Mouse (Mus musculus): ENCODE measurements around the gene Trmt112. TPM values are rescaled to one million over a fixed set of nuclear protein-coding genes. Genes with fewer than 3 reads are reported as not detected.

The Trmt112 gene
- polyA plus RNA-seq (2015; fragmentation: Nextera tagmentation; extraction: Ambion mirVana) = 97.2 and 142 TPM in 2 replicates

GRCm38 (mm10) chr19:6909507-6910289, at the start of gene Trmt112, which contains the start of gene Prdx5:
TSS of gene Trmt112 (plus strand) at chr19:6909698.
TSS of gene Prdx5 (minus strand) at chr19:6910106.

GRCm38 (mm10) chr19:6921647-6922567, 12.4 kb downstream of the Trmt112 start, which contains the start of gene Esrra:
TSS of gene Esrra (minus strand) at chr19:6921813.

GRCm38 (mm10) chr19:6925307-6925573, 15.7 kb downstream of the Trmt112 start, which contains the start of gene Catsperz:
TSS of gene Catsperz (minus strand) at chr19:6925380.

GRCm38 (mm10) chr19:6934195-6934977, 24.9 kb downstream of the Trmt112 start, which contains the start of gene Kcnk4:
TSS of gene Kcnk4 (minus strand) at chr19:6934515.

GRCm38 (mm10) chr19:6941372-6942248, 32.1 kb downstream of the Trmt112 start, which contains the start of gene Bad:
TSS of gene Bad (plus strand) at chr19:6941861.

GRCm38 (mm10) chr19:6942249-6942691, 32.8 kb downstream of the Trmt112 start, which contains the start of gene Gpr137:
TSS of gene Gpr137 (minus strand) at chr19:6942480.

Small RNA genes lying within 50 kb of the gene (microRNA-seq; reads per million reads assigned to microRNA genes)
- gene Mir6990 (ENCODE audit: borderline replicate concordance, insufficient number of aligned reads) = not detected

Other genes with a start within 250 kb of the Trmt112 start
- gene Rps6ka4, start 69.1 kb upstream of the Trmt112 start, polyA plus RNA-seq (2015; fragmentation: Nextera tagmentation; extraction: Ambion mirVana) = 14.0 and 22.7 TPM in 2 replicates
- gene Ccdc88b, start 51.5 kb upstream of the Trmt112 start, polyA plus RNA-seq (2015; fragmentation: Nextera tagmentation; extraction: Ambion mirVana) = 0.80 and 0.82 TPM in 2 replicates
- gene Prdx5, start 408 bp downstream of the Trmt112 start, polyA plus RNA-seq (2015; fragmentation: Nextera tagmentation; extraction: Ambion mirVana) = 373 and 481 TPM in 2 replicates
- gene Esrra, start 12.1 kb downstream of the Trmt112 start, polyA plus RNA-seq (2015; fragmentation: Nextera tagmentation; extraction: Ambion mirVana) = 11.7 and 11.8 TPM in 2 replicates
- gene Catsperz, start 15.7 kb downstream of the Trmt112 start, polyA plus RNA-seq (2015; fragmentation: Nextera tagmentation; extraction: Ambion mirVana) = 1.5 and 5.6 TPM in 2 replicates
- 0.55 and 0.68 TPM in 2 replicates for gene Kcnk4, start 24.8 kb downstream of the Trmt112 start, polyA plus RNA-seq (2015; fragmentation: Nextera tagmentation; extraction: Ambion mirVana)
- 117 and 144 TPM in 2 replicates for gene Bad, start 32.2 kb downstream of the Trmt112 start, polyA plus RNA-seq (2015; fragmentation: Nextera tagmentation; extraction: Ambion mirVana)
- gene Gpr137, start 32.8 kb downstream of the Trmt112 start, polyA plus RNA-seq (2015; fragmentation: Nextera tagmentation; extraction: Ambion mirVana) = 36.1 and 50.1 TPM in 2 replicates
- 140 and 156 TPM in 2 replicates for gene Ppp1r14b, start 65.3 kb downstream of the Trmt112 start, polyA plus RNA-seq (2015; fragmentation: Nextera tagmentation; extraction: Ambion mirVana)
- gene Plcb3, start 66.8 kb downstream of the Trmt112 start, polyA plus RNA-seq (2015; fragmentation: Nextera tagmentation; extraction: Ambion mirVana) = 19.9 and 25.4 TPM in 2 replicates
- 128 and 174 TPM in 2 replicates for gene Fkbp2, start 70.8 kb downstream of the Trmt112 start, polyA plus RNA-seq (2015; fragmentation: Nextera tagmentation; extraction: Ambion mirVana)
- 32.8 and 49.2 TPM in 2 replicates for gene Vegfb, start 78.0 kb downstream of the Trmt112 start, polyA plus RNA-seq (2015; fragmentation: Nextera tagmentation; extraction: Ambion mirVana)
- 30.8 and 47.0 TPM in 2 replicates for gene Dnajc4, start 82.9 kb downstream of the Trmt112 start, polyA plus RNA-seq (2015; fragmentation: Nextera tagmentation; extraction: Ambion mirVana)
- gene Nudt22, start 86.4 kb downstream of the Trmt112 start, polyA plus RNA-seq (2015; fragmentation: Nextera tagmentation; extraction: Ambion mirVana) = 33.0 and 55.2 TPM in 2 replicates
- 10.4 and 13.5 TPM in 2 replicates for gene Trpt1, start 86.4 kb downstream of the Trmt112 start, polyA plus RNA-seq (2015; fragmentation: Nextera tagmentation; extraction: Ambion mirVana)
- gene Fermt3, start 109.8 kb downstream of the Trmt112 start, polyA plus RNA-seq (2015; fragmentation: Nextera tagmentation; extraction: Ambion mirVana) = 8.6 and 12.4 TPM in 2 replicates
- gene Stip1, start 130.3 kb downstream of the Trmt112 start, polyA plus RNA-seq (2015; fragmentation: Nextera tagmentation; extraction: Ambion mirVana) = 63.4 and 96.8 TPM in 2 replicates
- 20.7 and 38.8 TPM in 2 replicates for gene Macrod1, start 147.1 kb downstream of the Trmt112 start, polyA plus RNA-seq (2015; fragmentation: Nextera tagmentation; extraction: Ambion mirVana)
- 2.6 and 4.1 TPM in 2 replicates for gene Flrt1, start 196.0 kb downstream of the Trmt112 start, polyA plus RNA-seq (2015; fragmentation: Nextera tagmentation; extraction: Ambion mirVana)